Mouse (Mus musculus) limb, embryonic 13.5 days (tissue): ENCODE measurements at regions not wholly inside any gene's neighbourhood (a gene's known extent, or its start where the extent isn't known, plus 50 kb on each side); places are given as distances from the start of the nearest gene placed in this dataset.

Source experiments
- ATAC-seq: fragments of 200-750 bp; cut with Nextera tagmentation; 2 replicates; pipeline ENCODE4 v1.8.0; 2017; ENCODE audit warnings: low read depth, moderate number of reproducible peaks, moderate TSS enrichment; ENCODE audit not compliant: low FRiP score
- H3K27ac ChIP-seq: fragments of 300-500 bp; sonication (generic); 2 replicates; pipeline ENCODE4 v1.5.1; 2015; ENCODE audit warnings: inconsistent platforms, mild to moderate bottlenecking, moderate library complexity
- H3K27me3 ChIP-seq: fragments of 300-500 bp; sonication (generic); 2 replicates; pipeline ENCODE4 v1.6.1; 2015; ENCODE audit warnings: mild to moderate bottlenecking, inconsistent platforms
- H3K36me3 ChIP-seq: fragments of 300-500 bp; sonication (generic); 2 replicates; pipeline ENCODE4 v1.6.1; 2015; ENCODE audit warnings: inconsistent platforms, mild to moderate bottlenecking, moderate library complexity
- H3K4me1 ChIP-seq: fragments of 300-500 bp; sonication (generic); 2 replicates; pipeline ENCODE4 v1.6.1; 2015; ENCODE audit warnings: inconsistent platforms
- H3K4me2 ChIP-seq: fragments of 300-500 bp; sonication (generic); replicated peaks from 2 replicates; pipeline ENCODE4 v1.6.1; 2015; ENCODE audit warnings: inconsistent platforms, mild to moderate bottlenecking, moderate library complexity
- H3K4me3 ChIP-seq: fragments of 300-500 bp; sonication (generic); 2 replicates; pipeline ENCODE4 v1.5.1; 2015; ENCODE audit warnings: moderate library complexity, mild to moderate bottlenecking, inconsistent platforms
- H3K9ac ChIP-seq: fragments of 300-500 bp; sonication (generic); 2 replicates; pipeline ENCODE4 v1.6.1; 2015; ENCODE audit warnings: mild to moderate bottlenecking, inconsistent platforms
- H3K9me3 ChIP-seq: fragments of 300-500 bp; sonication (generic); 2 replicates; pipeline ENCODE4 v1.6.1; 2016; ENCODE audit warnings: inconsistent platforms
- WGBS: fragments of 180-500 bp; shearing (Covaris S2); methylation state at CpG from one replicate; pipeline ENCODE4 v1.1.7; 2015; 5-methylcytosine and 5-hydroxymethylcytosine counted together

DNA sequence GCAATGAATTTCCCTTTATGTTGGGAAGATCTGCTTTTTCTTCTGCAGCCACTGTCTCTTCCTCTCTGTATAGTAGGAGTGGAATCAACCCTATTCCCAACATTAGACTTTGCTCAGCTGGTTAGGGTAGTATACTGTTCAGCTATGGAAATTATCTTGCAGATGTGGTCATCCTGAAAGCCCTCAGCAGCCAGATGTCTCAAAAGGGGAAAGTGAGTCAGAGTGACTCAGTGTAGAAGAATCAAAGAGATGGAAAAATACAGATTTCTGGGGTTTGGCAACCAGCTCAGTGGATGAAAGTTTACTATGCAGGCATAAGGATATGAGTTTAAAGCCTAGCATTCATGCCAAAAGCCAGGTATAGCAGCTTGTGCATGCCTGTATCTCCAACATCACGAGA is 300.9 kb upstream of the Nmur2 start:
- WGBS: 77% methylated on average over 1 of the region's 1 CpGs
- H3K4me1 ChIP-seq: no peaks in the 10 kb centered on the region
- no peak overlapping the region for H3K27ac ChIP-seq
- H3K9ac ChIP-seq: no peak overlapping the region
- no peaks in the 10 kb centered on the region for H3K36me3 ChIP-seq
- no peaks in the 10 kb centered on the region for H3K27me3 ChIP-seq
- no peak overlapping the region for H3K4me2 ChIP-seq
- ATAC-seq: no peak
- no peaks in the 10 kb centered on the region for H3K9me3 ChIP-seq
- no peak overlapping the region for H3K4me3 ChIP-seq

GRCm38 (mm10) chr11:56341040-56341439 is 300.2 kb upstream of the Nmur2 start:
- Histone ChIP-seq H3K27me3 (no peaks in the 10 kb centered on the region), H3K9ac (no peak overlapping the region), H3K4me2 (no peak overlapping the region), H3K9me3 (no peaks in the 10 kb centered on the region), H3K4me3 (no peak overlapping the region), H3K4me1 (no peaks in the 10 kb centered on the region), H3K27ac (no peak overlapping the region), H3K36me3 (no peaks in the 10 kb centered on the region)
- 67% methylated on average over 2 of the region's 2 CpGs for WGBS
- no peak for ATAC-seq

DNA sequence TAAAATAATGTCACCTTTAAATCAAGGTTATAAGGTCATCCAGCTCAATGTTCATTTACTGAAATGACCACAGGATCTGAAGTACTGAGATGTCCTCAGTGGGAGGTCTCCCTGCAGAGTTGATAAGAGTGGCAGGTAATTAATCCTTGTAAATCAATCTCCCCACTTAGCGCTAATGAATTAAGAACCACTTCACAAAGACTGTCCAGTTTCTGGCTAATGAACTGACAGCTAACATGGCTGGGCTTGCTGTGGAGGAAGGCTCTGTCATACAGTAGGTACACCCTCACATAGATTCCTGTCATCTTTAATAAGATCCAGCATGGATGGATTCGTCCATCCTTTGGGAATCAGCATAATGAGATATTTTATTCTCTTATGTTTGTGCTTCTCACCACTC is 297.7 kb upstream of the Nmur2 start:
- Histone ChIP-seq H3K27ac (no peak overlapping the region), H3K4me2 (no peak overlapping the region), H3K9me3 (no peaks in the 10 kb centered on the region), H3K9ac (no peak overlapping the region), H3K4me1 (no peaks in the 10 kb centered on the region), H3K27me3 (no peaks in the 10 kb centered on the region), H3K36me3 (no peaks in the 10 kb centered on the region), H3K4me3 (no peak overlapping the region)
- WGBS: 71% methylated on average over 2 of the region's 2 CpGs
- ATAC-seq: no peak

DNA sequence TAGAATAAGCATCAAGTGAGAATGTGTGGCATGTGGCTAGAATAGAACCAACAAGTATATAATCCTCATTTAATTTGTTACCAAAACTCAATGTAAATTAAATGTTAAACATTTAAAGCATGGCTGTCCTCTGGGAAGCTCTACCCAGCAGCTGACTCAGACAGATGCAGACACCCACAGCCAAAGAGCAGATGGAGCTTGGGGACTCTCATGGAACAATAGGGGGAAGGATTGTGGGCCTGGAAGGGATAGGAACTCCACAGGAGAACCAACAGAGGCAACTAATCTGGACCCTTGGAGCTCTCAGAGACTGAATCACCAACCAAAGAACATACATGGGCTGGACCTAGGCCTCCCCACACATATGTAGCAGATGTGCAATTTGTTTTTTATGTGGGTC is 295.1 kb upstream of the Nmur2 start:
- no peak overlapping the region for H3K27ac ChIP-seq
- no peak overlapping the region for H3K4me3 ChIP-seq
- no peaks in the 10 kb centered on the region for H3K27me3 ChIP-seq
- no peaks in the 10 kb centered on the region for H3K36me3 ChIP-seq
- no peak overlapping the region for H3K9ac ChIP-seq
- no peaks in the 10 kb centered on the region for H3K4me1 ChIP-seq
- H3K9me3 ChIP-seq: no peaks in the 10 kb centered on the region
- no peak for ATAC-seq
- no peak overlapping the region for H3K4me2 ChIP-seq

GRCm38 (mm10) chr11:56320293-56320692 is 279.5 kb upstream of the Nmur2 start:
- WGBS: 87% methylated on average over 3 of the region's 3 CpGs
- H3K9me3 ChIP-seq: no peaks in the 10 kb centered on the region
- H3K27ac ChIP-seq: no peak overlapping the region
- H3K4me3 ChIP-seq: no peak overlapping the region
- H3K36me3 ChIP-seq: no peaks in the 10 kb centered on the region
- H3K9ac ChIP-seq: no peak overlapping the region
- no peaks in the 10 kb centered on the region for H3K27me3 ChIP-seq
- ATAC-seq: no peak
- H3K4me1 ChIP-seq: no peaks in the 10 kb centered on the region
- H3K4me2 ChIP-seq: no peak overlapping the region

DNA sequence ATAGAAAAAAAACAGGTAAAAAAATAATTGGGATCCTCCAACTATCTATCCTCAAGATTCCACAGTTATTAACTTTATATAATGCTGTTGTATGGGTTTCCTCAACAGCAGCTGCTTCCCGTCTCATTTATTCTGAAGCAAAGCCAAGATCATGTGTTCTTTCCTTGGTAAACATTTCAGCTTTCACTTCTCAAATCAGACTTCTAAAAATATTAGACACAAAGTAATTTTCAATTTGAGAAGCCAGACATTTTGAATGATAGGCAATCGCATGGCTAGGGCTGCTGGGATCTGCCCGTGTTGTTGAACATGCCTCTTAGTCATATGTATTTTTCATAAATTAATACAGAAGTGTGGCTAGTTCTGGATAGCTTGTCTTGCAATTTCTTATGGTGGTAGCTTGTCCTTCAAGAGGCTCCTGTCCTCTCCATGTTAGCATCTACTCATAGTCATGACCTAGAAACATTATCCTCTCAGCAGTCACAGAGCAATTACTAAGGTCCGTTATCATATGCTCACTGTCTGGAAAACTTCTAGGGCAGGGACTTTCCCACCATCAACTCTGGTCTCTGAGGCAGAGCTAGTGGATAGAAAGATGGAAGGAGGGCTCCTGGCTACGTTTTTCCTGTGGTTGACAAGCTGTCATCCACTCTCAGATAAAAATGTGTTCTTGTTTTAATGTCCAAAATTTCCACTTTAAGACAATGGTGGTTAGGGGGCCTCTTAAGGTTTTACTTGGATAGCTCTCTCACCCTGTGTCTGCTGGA is 274.6 kb upstream of the Nmur2 start:
- H3K4me2 ChIP-seq: no peak overlapping the region
- no peaks in the 10 kb centered on the region for H3K27me3 ChIP-seq
- H3K4me1 ChIP-seq: no peaks in the 10 kb centered on the region
- WGBS: 79% methylated on average over 5 of the region's 5 CpGs
- no peaks in the 10 kb centered on the region for H3K9me3 ChIP-seq
- H3K27ac ChIP-seq: no peak overlapping the region
- no peak for ATAC-seq
- H3K4me3 ChIP-seq: no peak overlapping the region
- no peak overlapping the region for H3K9ac ChIP-seq
- no peaks in the 10 kb centered on the region for H3K36me3 ChIP-seq

GRCm38 (mm10) chr11:56309549-56309948 is 268.7 kb upstream of the Nmur2 start:
- Histone ChIP-seq H3K9me3 (no peaks in the 10 kb centered on the region), H3K27me3 (no peaks in the 10 kb centered on the region), H3K4me2 (no peak overlapping the region), H3K27ac (no peak overlapping the region), H3K4me3 (no peak overlapping the region), H3K4me1 (no peaks in the 10 kb centered on the region), H3K9ac (no peak overlapping the region), H3K36me3 (no peaks in the 10 kb centered on the region)
- no peak for ATAC-seq
- WGBS: 97% methylated on average over 1 of the region's 1 CpGs

DNA sequence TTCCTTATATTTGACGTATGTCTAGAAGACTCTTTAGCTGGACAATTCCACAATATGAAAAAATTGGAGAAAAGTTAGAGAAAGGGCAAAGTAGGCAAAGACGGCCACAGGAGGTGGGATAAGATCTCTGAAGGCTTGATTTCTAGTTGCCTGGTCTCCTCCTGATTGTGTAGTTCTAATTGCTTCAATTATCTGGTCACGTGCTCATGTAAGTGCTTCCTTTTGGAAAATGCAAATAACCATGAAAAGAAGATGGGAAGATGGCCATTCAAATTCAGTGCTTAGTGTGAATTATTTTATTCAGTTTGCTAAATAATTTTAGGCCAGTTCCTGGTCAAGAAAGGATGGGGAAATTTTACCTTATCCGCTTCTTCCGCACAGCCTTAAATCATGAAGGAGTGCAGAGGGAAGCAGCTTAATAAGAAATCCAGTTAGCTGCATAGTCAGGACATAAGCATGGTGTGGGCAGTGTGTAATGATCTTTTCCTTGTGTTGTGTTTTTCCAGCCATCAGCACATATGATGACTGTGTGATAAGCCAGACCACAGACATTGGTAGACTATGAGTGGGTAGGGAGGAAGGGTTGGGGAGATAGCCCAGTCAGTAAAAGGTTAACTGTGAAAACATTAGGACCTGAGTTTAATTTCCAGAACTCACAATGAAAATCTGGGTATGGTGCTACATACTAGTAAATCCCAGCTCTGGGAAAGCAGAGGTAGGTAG is 267.7 kb upstream of the Nmur2 start:
- no peaks in the 10 kb centered on the region for H3K4me1 ChIP-seq
- no peak overlapping the region for H3K27ac ChIP-seq
- H3K4me2 ChIP-seq: no peak overlapping the region
- no peaks in the 10 kb centered on the region for H3K9me3 ChIP-seq
- no peak overlapping the region for H3K9ac ChIP-seq
- H3K27me3 ChIP-seq: no peaks in the 10 kb centered on the region
- no peak for ATAC-seq
- H3K4me3 ChIP-seq: no peak overlapping the region
- no peaks in the 10 kb centered on the region for H3K36me3 ChIP-seq
- 84% methylated on average over 5 of the region's 5 CpGs for WGBS

DNA sequence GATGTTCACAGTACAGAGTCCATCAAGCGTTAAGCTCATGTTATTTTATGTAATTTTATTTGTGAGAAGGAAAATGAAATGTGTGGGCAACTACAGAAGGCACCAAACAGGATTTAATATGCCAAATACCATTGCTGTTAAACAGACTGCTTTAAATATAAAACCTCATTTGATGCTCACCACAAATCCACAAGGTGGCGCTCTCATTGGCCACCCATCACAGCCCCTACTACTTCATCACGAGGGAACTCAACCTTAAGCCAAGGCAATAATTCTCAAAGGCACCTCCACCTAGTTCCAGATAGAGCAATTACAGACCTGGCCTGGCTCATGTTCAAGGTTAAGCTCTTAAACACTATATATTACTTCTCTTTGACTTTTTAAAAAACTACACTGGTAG is 266.2 kb upstream of the Nmur2 start:
- H3K4me2 ChIP-seq: no peak overlapping the region
- no peak overlapping the region for H3K27ac ChIP-seq
- no peak overlapping the region for H3K9ac ChIP-seq
- no peaks in the 10 kb centered on the region for H3K4me1 ChIP-seq
- no peaks in the 10 kb centered on the region for H3K36me3 ChIP-seq
- H3K4me3 ChIP-seq: no peak overlapping the region
- no peak for ATAC-seq
- H3K9me3 ChIP-seq: no peaks in the 10 kb centered on the region
- H3K27me3 ChIP-seq: no peaks in the 10 kb centered on the region
- WGBS: 30% methylated on average over 3 of the region's 3 CpGs

DNA sequence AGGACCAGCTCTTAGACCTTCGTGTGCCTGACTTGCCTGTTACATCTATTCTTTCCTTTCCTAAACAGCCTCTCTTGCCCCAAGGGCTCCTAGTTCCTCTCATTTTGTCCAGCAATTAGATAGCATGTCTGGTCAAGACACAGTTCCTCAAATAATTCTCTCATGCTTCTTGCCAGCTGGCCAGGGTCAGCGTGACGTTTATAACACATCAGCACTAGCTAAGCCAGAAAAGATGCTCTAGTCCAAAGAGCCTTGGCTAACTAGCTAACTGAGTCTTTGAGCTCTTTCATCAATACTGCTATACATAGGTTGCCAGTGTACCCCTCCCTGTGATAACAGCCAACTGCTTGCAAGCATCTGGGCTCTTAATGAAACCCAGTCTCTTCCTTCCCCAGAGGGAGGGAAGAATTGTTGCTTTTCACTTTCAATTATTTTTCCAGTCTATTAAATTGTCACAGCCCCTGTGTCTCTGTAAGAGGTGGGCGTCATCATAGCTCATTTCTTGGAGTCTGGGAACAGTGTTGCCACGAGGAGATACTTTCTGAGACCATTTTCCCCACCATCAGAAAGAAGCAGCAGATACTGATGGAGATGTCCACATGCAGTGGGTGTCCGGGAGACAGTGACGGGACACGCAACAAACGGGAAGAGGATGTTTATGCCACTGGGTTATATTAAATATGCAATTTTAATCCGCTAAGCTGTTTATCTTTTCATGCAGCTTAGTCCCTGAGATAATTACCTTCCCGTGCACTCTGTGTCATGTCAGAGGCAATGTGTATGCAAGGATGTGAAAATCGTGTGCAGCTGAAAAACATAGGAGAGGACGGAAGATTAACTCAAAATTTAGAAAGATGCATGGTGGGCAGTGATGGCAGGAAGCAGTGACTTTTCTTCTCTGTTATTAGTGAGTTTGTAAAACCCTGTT is 250.1 kb upstream of the Nmur2 start:
- Histone ChIP-seq H3K4me2 (no peak overlapping the region), H3K27me3 (no peaks in the 10 kb centered on the region), H3K36me3 (no peaks in the 10 kb centered on the region), H3K9me3 (no peaks in the 10 kb centered on the region), H3K4me3 (no peak overlapping the region), H3K9ac (no peak overlapping the region), H3K27ac (no peak overlapping the region), H3K4me1 (no peaks in the 10 kb centered on the region)
- no peak for ATAC-seq
- 82% methylated on average over 13 of the region's 13 CpGs for WGBS

- no peak overlapping the region for H3K27ac ChIP-seq
- H3K9me3 ChIP-seq: no peaks in the 10 kb centered on the region
- 79% methylated on average over 2 of the region's 2 CpGs for WGBS
- no peak overlapping the region for H3K9ac ChIP-seq
- ATAC-seq: no peak
- H3K4me2 ChIP-seq: no peak overlapping the region
- no peaks in the 10 kb centered on the region for H3K27me3 ChIP-seq
- H3K4me3 ChIP-seq: no peak overlapping the region
- no peaks in the 10 kb centered on the region for H3K36me3 ChIP-seq
- H3K4me1 ChIP-seq: no peaks in the 10 kb centered on the region
Observed at GRCm38 (mm10) chr11:56285575-56286260, 244.9 kb upstream of the Nmur2 start.

DNA sequence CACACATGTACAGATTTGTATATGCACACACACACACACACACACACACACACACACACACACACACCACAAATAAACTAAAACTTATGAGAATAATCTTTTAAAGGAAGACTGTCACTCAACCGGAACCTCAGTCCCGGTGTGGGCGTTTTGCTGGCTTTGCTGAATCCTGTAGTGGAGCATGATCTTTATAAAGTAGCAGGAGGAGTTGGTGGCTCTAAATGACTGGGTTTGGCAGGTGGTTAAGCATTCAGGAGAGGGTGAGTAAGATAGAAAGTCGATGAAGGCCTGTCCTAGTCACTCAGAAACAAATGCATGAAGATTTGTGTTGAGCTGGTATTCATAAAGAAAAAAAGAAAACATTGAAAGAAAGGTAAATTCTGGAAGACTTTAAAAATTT is 240.4 kb upstream of the Nmur2 start:
- H3K4me2 ChIP-seq: no peak overlapping the region
- H3K4me3 ChIP-seq: no peak overlapping the region
- 86% methylated on average over 4 of the region's 4 CpGs for WGBS
- no peaks in the 10 kb centered on the region for H3K4me1 ChIP-seq
- H3K9me3 ChIP-seq: no peaks in the 10 kb centered on the region
- ATAC-seq: no peak
- no peak overlapping the region for H3K9ac ChIP-seq
- H3K36me3 ChIP-seq: no peaks in the 10 kb centered on the region
- no peaks in the 10 kb centered on the region for H3K27me3 ChIP-seq
- H3K27ac ChIP-seq: no peak overlapping the region
